Mouse (Mus musculus) lung, adult 18-20 months (tissue): ENCODE measurements around the gene Atp1b2.

Experiments used
- DNase-seq, 2 experiments: peaks; one replicate each; pipeline ENCODE4 v3.0.0; 2022; ENCODE audit warnings: mixed read lengths in 2 of 2

Gene Atp1b2

DNA sequence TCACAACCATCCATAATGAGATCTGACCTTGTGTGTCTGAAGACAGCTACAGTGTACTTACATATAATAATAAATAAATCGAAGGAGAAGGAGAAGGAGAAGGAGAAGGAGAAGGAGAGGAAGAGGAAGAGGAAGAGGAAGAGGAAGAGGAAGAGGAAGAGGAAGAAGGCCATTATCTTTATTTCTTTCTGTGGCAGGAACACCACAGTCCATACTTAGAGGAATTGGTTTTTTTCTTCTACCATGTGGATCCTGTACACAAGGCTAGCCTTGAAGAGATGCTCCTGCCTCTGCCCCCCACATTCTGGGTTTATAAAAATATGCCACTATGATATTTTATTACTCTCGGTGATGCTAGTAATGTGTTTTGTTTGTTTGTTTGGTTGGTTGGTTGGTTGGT lies 1.1 kb upstream of the Atp1b2 start:
- DNase-seq = no peak

DNA sequence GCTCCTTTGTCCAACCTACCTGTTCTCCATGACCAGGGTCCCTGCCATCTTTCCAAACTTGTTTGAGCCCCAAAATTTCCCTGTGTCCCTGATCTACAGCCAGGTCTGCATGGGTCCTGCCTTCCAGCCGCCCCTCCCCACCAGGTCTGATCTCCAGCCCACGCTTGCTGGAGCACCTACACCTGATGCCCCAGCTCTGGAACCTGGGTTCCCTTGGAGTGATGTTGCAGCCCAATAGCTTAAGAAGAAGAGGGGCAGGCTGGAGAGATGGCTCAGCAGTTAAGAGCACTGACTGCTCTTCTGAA lies 701 bp upstream of the Atp1b2 start:
- DNase-seq = no peak

DNA sequence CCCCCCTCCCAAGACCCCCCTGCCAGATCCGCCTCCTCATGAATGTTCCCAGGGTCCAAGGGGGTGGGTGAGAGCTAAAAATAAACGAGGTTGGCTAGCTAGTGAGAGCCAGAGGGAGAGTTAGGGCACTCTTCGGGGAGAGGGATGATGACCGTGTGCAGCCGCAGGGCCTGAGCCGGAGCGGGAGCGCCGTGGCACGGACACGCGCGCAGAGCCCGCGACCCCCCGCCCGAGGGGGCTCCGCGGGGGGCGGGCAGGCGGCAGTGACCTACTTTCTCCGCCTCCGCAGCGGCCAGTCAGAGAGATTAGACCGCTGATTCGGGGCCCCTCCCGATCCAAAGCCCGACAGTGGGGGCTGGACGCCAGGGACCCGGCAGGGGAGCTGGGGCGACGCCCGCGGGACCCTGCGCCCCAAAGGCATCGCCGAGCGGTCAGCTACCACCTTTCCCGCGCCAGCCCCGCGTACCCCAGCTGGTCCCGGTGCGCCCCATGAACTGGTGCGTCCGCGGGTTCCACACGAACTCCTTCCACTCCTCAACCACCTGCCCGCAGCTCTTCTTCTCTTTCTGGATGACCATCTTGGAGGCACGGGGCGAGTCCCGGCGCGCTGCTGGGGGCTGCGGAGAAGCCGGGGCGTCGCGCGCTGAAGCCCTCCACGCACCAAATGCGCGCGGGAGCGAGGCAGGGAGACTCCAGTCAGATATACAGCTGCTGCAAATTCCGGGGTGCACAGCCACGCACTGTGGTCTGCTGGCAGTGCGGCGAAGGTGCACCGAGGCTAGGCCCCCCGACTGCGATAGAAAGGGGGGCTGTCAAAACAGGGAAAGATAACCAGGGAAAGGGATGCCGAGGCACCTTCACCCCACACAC lies 712 bp downstream of the Atp1b2 start:
- DNase-seq = no peak

DNA sequence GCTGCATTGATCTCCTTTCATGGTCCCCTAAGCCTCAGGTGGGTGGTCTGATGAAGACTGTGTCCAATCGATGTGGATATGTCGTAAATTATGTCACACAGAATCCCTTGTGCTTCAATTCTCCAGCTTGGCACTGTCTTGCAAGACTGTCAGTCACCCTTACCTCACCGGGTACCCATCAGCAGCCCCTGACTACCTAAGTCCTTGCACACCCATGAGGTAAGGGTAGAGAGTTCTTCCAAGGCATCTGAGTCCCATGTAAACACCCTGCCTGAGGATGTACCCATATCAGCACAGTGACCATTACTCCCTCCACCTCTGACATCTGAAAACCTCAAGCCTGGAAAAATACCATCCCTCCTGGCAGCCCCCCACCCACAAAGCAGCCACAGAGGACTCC lies 1.4 kb downstream of the Atp1b2 start:
- DNase-seq = no peak

- DNase-seq = no peak
These were observed 2.2 kb downstream of the Atp1b2 start for GRCm38 (mm10) chr11:69603516-69603915.

GRCm38 (mm10) chr11:69601768-69602167 lies 4.0 kb downstream of the Atp1b2 start:
- DNase-seq = no peak

- peak in 1 of 2 experiments; percentile 23 for DNase-seq
These were observed 5.6 kb downstream of the Atp1b2 start for GRCm38 (mm10) chr11:69600098-69600497.

GRCm38 (mm10) chr11:69599436-69599835 lies 6.3 kb downstream of the Atp1b2 start:
- DNase-seq = no peak

DNA sequence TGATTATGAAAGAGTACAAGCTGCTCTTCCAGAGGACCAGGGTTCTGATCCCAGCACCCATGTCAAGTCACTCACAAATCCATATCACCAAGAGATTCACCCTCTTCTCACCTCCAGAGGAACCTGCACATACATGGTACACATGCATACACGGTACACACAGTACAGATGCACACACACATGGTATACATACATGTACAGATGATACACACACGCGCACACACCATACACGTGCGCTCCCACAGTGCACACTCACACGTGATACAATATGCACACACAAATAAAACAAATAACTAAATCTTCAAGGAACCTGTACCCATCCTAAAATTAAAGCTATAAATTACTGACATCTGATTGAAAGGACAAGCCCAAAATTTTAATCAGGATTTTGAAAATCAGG lies 10.9 kb downstream of the Atp1b2 start:
- no peak for DNase-seq

DNA sequence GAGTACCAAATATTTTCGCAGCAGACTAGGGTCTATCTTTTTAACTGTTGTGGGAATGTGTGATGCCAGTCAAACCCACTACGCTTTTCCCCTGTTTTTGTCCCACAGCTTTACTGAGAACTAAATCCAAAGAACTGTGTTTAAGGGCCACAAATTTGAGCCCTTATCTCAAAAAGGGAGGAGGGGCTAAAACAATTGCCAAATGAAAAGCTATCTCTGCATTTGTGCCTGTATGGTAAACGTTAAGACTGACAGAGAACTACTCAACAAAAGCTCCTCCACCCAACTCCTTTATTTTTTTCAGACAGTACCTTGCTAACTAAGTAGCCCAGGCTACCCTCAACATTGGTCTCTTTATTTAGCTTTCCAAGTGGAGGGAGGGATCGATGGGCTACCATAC lies 12.9 kb downstream of the Atp1b2 start:
- DNase-seq = no peak

- DNase-seq = no peak
These were observed 13.7 kb downstream of the Atp1b2 start for GRCm38 (mm10) chr11:69591899-69592637.

DNA sequence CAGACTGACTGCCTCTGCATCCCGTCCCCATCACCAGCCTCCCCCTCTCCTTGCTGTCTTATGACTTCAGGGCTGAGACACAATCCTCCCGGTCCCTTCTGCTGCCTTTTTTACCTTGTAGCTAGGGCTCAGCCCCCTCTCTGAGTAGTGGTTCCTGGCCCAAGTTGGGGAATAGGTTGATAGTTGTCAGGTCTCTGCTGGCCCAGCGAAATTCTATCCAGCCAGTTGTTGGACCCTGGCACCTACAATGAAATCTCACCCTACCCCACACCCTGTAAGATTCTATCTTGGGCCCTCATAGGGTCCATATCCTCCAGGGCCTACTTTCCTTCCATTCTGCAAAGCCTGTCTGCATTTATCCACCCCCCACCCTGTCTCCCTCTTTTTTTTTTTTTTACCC lies 14.3 kb downstream of the Atp1b2 start:
- no peak for DNase-seq

DNA sequence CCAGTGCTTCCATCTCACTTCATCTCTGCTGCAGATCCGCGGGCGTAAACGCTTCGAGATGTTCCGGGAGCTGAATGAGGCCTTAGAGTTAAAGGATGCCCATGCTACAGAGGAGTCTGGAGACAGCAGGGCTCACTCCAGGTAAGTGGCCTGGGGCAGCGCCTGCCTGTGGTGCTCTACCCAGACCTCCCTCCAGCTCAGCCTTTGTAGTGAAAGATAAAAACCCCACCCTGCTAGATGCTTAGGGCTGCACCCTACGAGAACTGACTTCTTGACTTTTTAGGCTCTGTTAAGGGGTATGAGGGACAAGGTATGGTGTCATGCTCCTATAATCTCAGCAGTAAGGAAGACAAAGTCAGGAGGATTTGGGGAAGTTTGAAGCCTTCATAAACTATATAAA lies 15.1 kb downstream of the Atp1b2 start:
- no peak for DNase-seq

GRCm38 (mm10) chr11:69589207-69589834 lies 16.4 kb downstream of the Atp1b2 start:
- no peak for DNase-seq

DNA sequence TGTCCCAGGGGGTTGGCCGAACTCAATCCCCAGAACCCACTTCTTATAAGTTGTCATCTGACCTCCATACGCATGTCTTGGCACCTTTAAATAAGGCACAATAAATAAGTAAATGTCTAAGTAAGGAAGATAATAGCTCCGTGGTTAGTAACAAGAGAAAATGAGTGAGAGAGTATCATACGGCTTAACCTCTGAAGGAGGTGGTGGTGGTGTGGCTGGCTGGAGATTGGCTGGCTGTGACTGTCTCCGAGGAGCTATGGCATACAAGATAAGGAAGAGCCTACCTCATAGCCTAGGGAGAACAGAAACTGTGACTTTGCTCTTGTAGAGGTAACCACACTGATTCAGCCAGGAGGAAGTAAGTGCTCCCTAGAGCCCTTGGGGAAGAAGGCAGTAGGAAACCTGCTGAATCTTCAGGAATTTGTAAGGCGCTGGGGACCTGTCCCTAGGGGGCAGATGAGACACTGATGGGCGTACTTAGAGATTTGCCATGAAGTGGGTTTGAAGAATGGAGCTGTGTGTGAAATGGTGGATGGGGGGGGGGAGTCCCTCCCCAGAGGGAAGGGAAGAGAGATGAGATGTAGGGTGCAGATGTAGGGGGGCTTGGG lies 19.9 kb downstream of the Atp1b2 start:
- DNase-seq = no peak

DNA sequence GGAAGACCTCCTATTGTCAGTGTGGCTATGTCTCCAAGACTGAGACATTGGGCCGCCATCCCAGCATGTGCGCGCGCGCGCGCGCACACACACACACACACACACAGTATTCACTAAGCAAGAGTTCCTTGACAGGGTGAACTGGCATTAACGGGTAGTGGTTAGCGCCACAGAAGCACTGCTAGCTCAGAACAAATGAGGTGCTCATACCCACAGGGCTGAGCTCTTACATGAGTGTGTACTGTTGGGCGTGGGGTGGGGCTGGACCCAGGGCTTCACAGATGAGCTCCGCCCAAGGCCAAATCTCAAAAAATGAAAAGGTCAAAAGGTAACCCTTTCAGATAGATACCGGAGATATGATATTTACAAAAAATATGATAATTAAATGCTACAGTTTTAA lies 20.8 kb downstream of the Atp1b2 start:
- no peak for DNase-seq

DNA sequence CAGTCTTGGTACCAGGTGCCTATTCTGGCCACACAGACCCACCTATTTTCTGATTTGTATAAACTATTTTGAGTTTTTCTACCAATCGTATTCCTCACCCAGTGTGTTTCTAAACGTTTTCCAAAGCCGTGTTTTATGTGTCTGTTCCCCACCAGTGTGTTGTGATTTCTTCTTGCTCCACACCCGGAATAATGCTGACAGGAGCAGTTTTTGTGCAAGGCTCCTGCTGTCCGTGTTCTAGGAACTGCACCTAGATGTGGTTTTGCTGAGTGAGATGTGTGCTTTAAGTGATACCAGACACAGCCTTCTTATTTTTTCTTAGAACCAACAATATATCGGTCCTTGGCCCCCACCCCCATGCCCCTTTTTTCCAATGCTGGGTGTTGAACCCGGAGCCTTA lies 21.7 kb downstream of the Atp1b2 start:
- DNase-seq = no peak

- DNase-seq = no peak
These were observed 23.4 kb downstream of the Atp1b2 start for GRCm38 (mm10) chr11:69582230-69582805.

GRCm38 (mm10) chr11:69581814-69582213 lies 23.9 kb downstream of the Atp1b2 start:
- DNase-seq = no peak

- peak; percentile 92 to 95 for DNase-seq
These were observed 24.5 kb downstream of the Atp1b2 start for GRCm38 (mm10) chr11:69581147-69581688.

DNA sequence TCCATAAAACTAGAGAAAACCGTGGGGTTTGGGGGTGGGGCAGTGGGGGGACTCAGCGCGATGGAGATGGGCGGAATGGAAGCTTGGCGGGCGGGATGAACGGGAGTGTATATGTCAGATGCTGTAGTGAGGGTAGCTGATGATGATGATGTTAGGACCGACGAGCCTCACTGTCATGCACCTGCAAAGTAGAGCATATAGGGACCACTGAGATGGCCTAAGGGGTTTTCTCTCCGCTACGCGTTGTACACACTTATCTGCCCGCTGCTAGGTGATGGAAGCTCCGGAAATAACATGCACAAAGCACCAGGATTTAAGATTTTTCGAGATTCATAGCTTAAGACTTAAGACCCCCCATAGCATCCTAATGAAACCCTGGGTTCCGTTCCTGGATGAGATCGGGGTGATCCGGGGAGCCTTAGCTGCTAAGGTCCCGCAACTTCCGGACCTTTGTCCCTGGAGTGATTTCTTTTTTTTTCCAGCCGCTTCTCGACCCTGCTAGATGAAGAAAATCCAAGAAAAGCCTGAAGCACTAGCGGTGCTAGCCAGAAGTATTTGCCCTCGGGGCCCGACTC lies 25.1 kb downstream of the Atp1b2 start:
- no peak for DNase-seq

DNA sequence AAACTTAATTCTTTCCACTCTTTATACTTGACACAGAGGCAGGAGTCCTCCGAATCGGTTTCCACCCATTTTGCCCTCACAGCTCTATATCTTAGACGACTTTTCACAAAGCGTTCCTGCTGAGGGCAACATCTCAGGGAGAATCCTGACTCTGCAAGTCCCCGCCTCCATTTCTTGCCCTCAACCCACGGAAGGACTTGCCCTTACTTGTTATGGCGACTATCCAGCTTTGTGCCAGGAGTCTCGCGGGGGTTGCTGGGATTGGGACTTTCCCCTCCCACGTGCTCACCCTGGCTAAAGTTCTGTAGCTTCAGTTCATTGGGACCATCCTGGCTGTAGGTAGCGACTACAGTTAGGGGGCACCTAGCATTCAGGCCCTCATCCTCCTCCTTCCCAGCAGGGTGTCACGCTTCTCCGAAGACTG lies 25.6 kb downstream of the Atp1b2 start, which contains the start of the genes Wrap53 and Trp53:
Wrap53 (minus strand) TSS at position 165 of the 424 bp plus-strand sequence.
Trp53 (plus strand) TSS at position 269 of the 424 bp plus-strand sequence.
- peak; percentile 94 to 95 for DNase-seq
